Mouse (Mus musculus) ES-E14 (cell line): ENCODE measurements around the gene Ddx41. TPM values are rescaled to one million over a fixed set of nuclear protein-coding genes. Genes with fewer than 3 reads are reported as not detected.

Experiments used
- DNase-seq: peaks from one replicate; pipeline ENCODE4 v3.0.0-alpha.2; 2013; ENCODE audit warnings: low read depth, low spot score
- H3K27ac ChIP-seq: 2 replicates; pipeline ENCODE4 v1.5.1; 2012; ENCODE audit warnings: low read depth, mild to moderate bottlenecking, low read length, moderate library complexity, mixed read lengths; ENCODE audit not compliant: poor library complexity, insufficient read depth, severe bottlenecking
- H3K36me3 ChIP-seq: 2 replicates; pipeline ENCODE4 v1.6.1; 2012; ENCODE audit warnings: mild to moderate bottlenecking, low read length, moderate library complexity, mixed read lengths; ENCODE audit not compliant: control insufficient read depth, poor library complexity, insufficient read depth, severe bottlenecking
- H3K4me1 ChIP-seq, 2 experiments: fragments of 150-350 bp in 1 of 2; sonication (generic) in 1 of 2; 2 replicates each; pipeline ENCODE4 v1.6.1; 2012; ENCODE audit warnings: low read length in 2 of 2, mild to moderate bottlenecking in 1 of 2, mixed read lengths in 1 of 2; ENCODE audit not compliant: control insufficient read depth in 2 of 2, insufficient read depth in 2 of 2, poor library complexity in 1 of 2
- H3K4me3 ChIP-seq, 2 experiments: fragments of 150-350 bp in 1 of 2; sonication (generic) in 1 of 2; 2 replicates each; pipeline ENCODE4 v1.5.1; 2012; ENCODE audit warnings: low read length in 2 of 2, low read depth in 1 of 2, mild to moderate bottlenecking in 1 of 2, mixed read lengths in 1 of 2; ENCODE audit not compliant: insufficient read depth in 1 of 2, poor library complexity in 1 of 2, severe bottlenecking in 1 of 2
- H3K9ac ChIP-seq: 2 replicates; pipeline ENCODE4 v1.6.1; 2012; ENCODE audit warnings: low read depth, mild to moderate bottlenecking, low read length, mixed read lengths; ENCODE audit not compliant: poor library complexity, insufficient read depth, severe bottlenecking
- H3K9me3 ChIP-seq: fragments of 150-350 bp; sonication (generic); 2 replicates; pipeline ENCODE4 v1.6.1; 2012; ENCODE audit warnings: low read depth, mild to moderate bottlenecking, low read length; ENCODE audit not compliant: control insufficient read depth, insufficient read depth
- CHD2 ChIP-seq: IDR thresholded peaks from 2 replicates; pipeline ENCODE4 v1.6.1; 2014; ENCODE audit warnings: mild to moderate bottlenecking, low read depth, low read length, inconsistent platforms
- HCFC1 ChIP-seq: IDR thresholded peaks from 2 replicates; pipeline ENCODE4 v1.6.1; 2012; ENCODE audit warnings: low read length, inconsistent platforms, borderline replicate concordance; ENCODE audit not compliant: insufficient read depth
- MAFK ChIP-seq: IDR thresholded peaks from 2 replicates; pipeline ENCODE4 v1.6.1; 2014; ENCODE audit warnings: mild to moderate bottlenecking, low read depth, low read length, inconsistent platforms; ENCODE audit not compliant: insufficient read depth
- ZC3H11A ChIP-seq: IDR thresholded peaks from 2 replicates; pipeline ENCODE4 v1.6.1; 2012; ENCODE audit warnings: low read depth, mild to moderate bottlenecking, inconsistent platforms, low read length, borderline replicate concordance
- ZNF384 ChIP-seq: IDR thresholded peaks from 2 replicates; pipeline ENCODE4 v1.6.1; 2012; ENCODE audit warnings: low read depth, low read length, inconsistent platforms
- in situ Hi-C, 2 experiments: fragments of 600-800 bp; cut with MboI; formaldehyde crosslinking; loops; one replicate each; pipeline ENCODE4 v1.15.1; 2025; ENCODE audit warnings: low sequenced_read_pairs in 2 of 2, inconsistent platforms in 1 of 2; ENCODE audit not compliant: unreplicated experiment in 2 of 2
- total RNA-seq: library from RNA; depleted of rRNA; stranded (reverse); fragments of 300-350 nt; gene quantifications from 2 replicates; pipeline ENCODE4 v1.2.3, GENCODE M21; 2012

Ddx41 gene
- total RNA-seq, 1 experiment = 85.9 TPM

GRCm38 (mm10) chr13:55527834-55528772 lies 8.4 kb downstream of the Ddx41 start:
- Histone ChIP-seq H3K27ac (no peak overlapping the region), H3K4me3 (no peak overlapping the region), H3K4me1 (peaks cover 0 to 5% of the 10 kb centered on the region in 2 experiments; a peak in 1 of 4 replicates), H3K36me3 (peaks cover 33% of the 10 kb centered on the region), H3K9me3 (no peaks in the 10 kb centered on the region), H3K9ac (no peak overlapping the region)
- in situ Hi-C loops = no loop called here
- DNase-seq = no peak
- no peak for TF ChIP-seq MAFK
- no peak for TF ChIP-seq ZC3H11A
- no peak for TF ChIP-seq ZNF384
- no peak for TF ChIP-seq HCFC1
- TF ChIP-seq CHD2 = no peak

DNA sequence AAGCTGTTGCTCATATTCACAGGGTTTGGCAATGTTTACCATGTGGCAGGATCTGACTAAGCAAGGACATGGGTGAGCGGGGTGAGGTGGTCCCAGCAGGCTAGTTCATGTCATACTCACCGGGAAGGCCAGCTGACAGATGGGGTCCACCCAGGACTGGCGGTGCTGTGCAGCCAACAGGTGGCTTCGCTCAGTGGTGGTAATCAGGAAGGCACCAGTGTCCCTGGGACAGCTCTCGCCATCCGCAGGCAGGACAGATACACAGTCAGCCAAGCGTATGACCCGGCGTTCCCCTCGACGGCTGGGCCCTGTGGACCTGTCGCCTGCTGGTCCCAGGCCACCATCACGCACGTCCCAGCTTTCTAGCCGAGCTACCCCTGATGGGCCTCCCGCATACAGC lies 9.2 kb downstream of the Ddx41 start:
- peaks cover 4 to 5% of the 10 kb centered on the region in 2 experiments; a peak in 2 of 4 replicates for H3K4me1 ChIP-seq
- no peak overlapping the region for H3K27ac ChIP-seq
- in situ Hi-C loops = no loop called here
- H3K9me3 ChIP-seq = no peaks in the 10 kb centered on the region
- H3K9ac ChIP-seq = no peak overlapping the region; the same call in 1 of the 2 replicates
- H3K36me3 ChIP-seq = peaks cover 28% of the 10 kb centered on the region
- TF ChIP-seq CHD2 (no peak), MAFK (no peak), ZC3H11A (no peak), ZNF384 (no peak), HCFC1 (no peak)
- H3K4me3 ChIP-seq = peak overlapping the region in 1 of 2 experiments; percentile 5; a peak in 1 of 4 replicates
- no peak for DNase-seq

DNA sequence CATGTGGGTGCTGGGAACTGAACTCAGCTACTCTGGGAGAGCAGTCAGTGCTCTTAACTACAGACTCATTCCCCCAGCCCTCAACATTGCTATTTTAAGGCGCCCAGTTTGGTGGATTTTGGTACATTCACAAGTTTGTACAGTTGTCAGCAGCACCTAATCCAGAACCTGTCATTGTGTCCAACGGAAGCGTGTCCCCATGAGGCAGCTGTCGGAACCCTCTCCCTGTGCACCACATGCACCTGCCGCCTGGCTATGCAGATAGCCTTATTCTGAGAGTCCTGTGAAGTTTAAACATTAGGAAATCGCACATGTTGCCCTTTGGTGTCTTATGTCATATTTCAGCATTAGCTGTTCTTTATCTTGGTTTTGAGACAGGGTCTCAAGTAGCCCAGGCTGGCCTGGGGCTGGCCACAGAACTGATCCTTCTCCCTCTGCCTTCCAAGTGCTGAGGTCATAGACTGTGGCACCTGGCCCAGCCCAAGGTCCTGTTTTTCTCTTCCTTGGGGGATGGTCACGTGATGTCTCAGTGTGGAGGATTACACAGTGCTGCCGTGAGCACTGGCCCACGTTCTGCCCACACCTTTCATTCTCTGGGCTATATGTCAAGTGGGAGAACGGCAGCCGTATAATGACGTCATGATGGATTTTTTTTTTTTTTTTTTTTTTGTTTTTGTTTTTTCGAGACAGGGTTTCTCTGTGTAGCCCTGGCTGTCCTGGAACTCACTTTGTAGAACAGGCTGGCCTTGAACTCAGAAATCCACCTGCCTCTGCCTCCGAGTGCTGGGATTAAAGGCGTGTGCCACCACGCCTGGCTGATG lies 10.5 kb downstream of the Ddx41 start:
- no peak for DNase-seq
- in situ Hi-C loops = no loop called here
- Histone ChIP-seq H3K36me3 (peaks cover 15% of the 10 kb centered on the region), H3K4me3 (no peak overlapping the region), H3K4me1 (peaks cover 4 to 5% of the 10 kb centered on the region in 2 experiments; a peak in 2 of 4 replicates), H3K9ac (no peak overlapping the region), H3K27ac (no peak overlapping the region), H3K9me3 (no peaks in the 10 kb centered on the region)
- TF ChIP-seq CHD2 = no peak
- peak; percentile 65; the same call in 1 of the 2 replicates for TF ChIP-seq ZNF384

- DNase-seq = no peak
- Histone ChIP-seq H3K9me3 (no peaks in the 10 kb centered on the region), H3K27ac (no peak overlapping the region), H3K4me1 (peaks cover 4 to 5% of the 10 kb centered on the region in 2 experiments; a peak in 2 of 4 replicates), H3K4me3 (peak overlapping the region; percentile 31 to 57; a peak in 3 of 4 replicates), H3K36me3 (no peaks in the 10 kb centered on the region), H3K9ac (peak overlapping the region; percentile 5; the same call in 1 of the 2 replicates)
- in situ Hi-C loops = no loop called here
- TF ChIP-seq CHD2 (no peak), ZC3H11A (no peak), HCFC1 (no peak)
Observed at GRCm38 (mm10) chr13:55523951-55524600, 12.4 kb downstream of the Ddx41 start.
